Mouse (Mus musculus): Measurements from ENCODE around the gene Fbxl5. TPM values are rescaled to one million over a fixed set of nuclear protein-coding genes. Genes with fewer than 3 reads are reported as not detected.

Fbxl5 gene
- total and polyA plus RNA-seq, 3 experiments: 20.1 to 39.0 (median 32.6) TPM

- H3K36me3 ChIP-seq (ENCODE audit: control insufficient read depth, insufficient read depth, low read length): no peaks in the 10 kb centered on the region
- WGBS: 75% methylated on average over 2 of the region's 2 CpGs
Measured at GRCm38 (mm10) chr5:43826883-43827282, 5.4 kb upstream of the Fbxl5 start.

GRCm38 (mm10) chr5:43824580-43824979, 3.1 kb upstream of the Fbxl5 start:
- H3K27ac ChIP-seq: no peak overlapping the region
- no peaks in the 10 kb centered on the region for H3K79me2 ChIP-seq (replicated peaks; ENCODE audit: control insufficient read depth, insufficient read depth, low read length)
- intact Hi-C loops (cut with DNase I): no loop called here
- H3K4me3 ChIP-seq: no peak overlapping the region
- DNase-seq: peak in 1 of 2 experiments; percentile 29
- no peaks in the 10 kb centered on the region for H3K4me1 ChIP-seq (ENCODE audit: control insufficient read depth, insufficient read depth, low read length)
- whole genome bisulfite sequencing: 85% methylated on average over 3 of the region's 3 CpGs
- H3K36me3 ChIP-seq (ENCODE audit: control insufficient read depth, insufficient read depth, low read length): no peaks in the 10 kb centered on the region
- no peaks in the 10 kb centered on the region for H3K27me3 ChIP-seq (ENCODE audit: control insufficient read depth, insufficient read depth, low read length)
- H3K9ac ChIP-seq (ENCODE audit: low read depth, low read length): no peak overlapping the region
- TF ChIP-seq EP300 (IDR thresholded peaks at IDR 0.05; ENCODE audit: insufficient read depth, low read depth, low read length) (no peak), CTCF (IDR thresholded peaks at IDR 0.05) (no peak), POLR2A (IDR thresholded peaks at IDR 0.05; ENCODE audit: insufficient read depth, low read depth, low read length) (no peak)

More at GRCm38 (mm10) chr5:43826883-43827282, 5.4 kb upstream of the Fbxl5 start:
- TF ChIP-seq POLR2A (IDR thresholded peaks at IDR 0.05; ENCODE audit: insufficient read depth, low read depth, low read length) (no peak), EP300 (IDR thresholded peaks at IDR 0.05; ENCODE audit: insufficient read depth, low read depth, low read length) (no peak), CTCF (IDR thresholded peaks at IDR 0.05) (no peak)
- no peaks in the 10 kb centered on the region for H3K27me3 ChIP-seq (ENCODE audit: control insufficient read depth, insufficient read depth, low read length)
- intact Hi-C loops (cut with DNase I): no loop called here
- no peak overlapping the region for H3K9ac ChIP-seq (ENCODE audit: low read depth, low read length)
- H3K4me3 ChIP-seq: no peak overlapping the region
- H3K27ac ChIP-seq: no peak overlapping the region
- no peaks in the 10 kb centered on the region for H3K4me1 ChIP-seq (ENCODE audit: control insufficient read depth, insufficient read depth, low read length)
- DNase-seq: no peak
- no peaks in the 10 kb centered on the region for H3K79me2 ChIP-seq (replicated peaks; ENCODE audit: control insufficient read depth, insufficient read depth, low read length)

- Histone ChIP-seq H3K4me3 (no peak overlapping the region), H3K36me3 (ENCODE audit: control insufficient read depth, insufficient read depth, low read length) (no peaks in the 10 kb centered on the region), H3K4me1 (ENCODE audit: control insufficient read depth, insufficient read depth, low read length) (no peaks in the 10 kb centered on the region), H3K27me3 (ENCODE audit: control insufficient read depth, insufficient read depth, low read length) (no peaks in the 10 kb centered on the region), H3K9ac (ENCODE audit: low read depth, low read length) (no peak overlapping the region), H3K27ac (no peak overlapping the region), H3K79me2 (replicated peaks; ENCODE audit: control insufficient read depth, insufficient read depth, low read length) (no peaks in the 10 kb centered on the region)
- WGBS: 68% methylated on average over 3 of the region's 3 CpGs
- no peak for DNase-seq
- TF ChIP-seq POLR2A (IDR thresholded peaks at IDR 0.05; ENCODE audit: insufficient read depth, low read depth, low read length) (no peak), EP300 (IDR thresholded peaks at IDR 0.05; ENCODE audit: insufficient read depth, low read depth, low read length) (no peak), CTCF (IDR thresholded peaks at IDR 0.05) (no peak)
- intact Hi-C loops (cut with DNase I): no loop called here
Measured at GRCm38 (mm10) chr5:43822824-43823223, 1.4 kb upstream of the Fbxl5 start.

DNA sequence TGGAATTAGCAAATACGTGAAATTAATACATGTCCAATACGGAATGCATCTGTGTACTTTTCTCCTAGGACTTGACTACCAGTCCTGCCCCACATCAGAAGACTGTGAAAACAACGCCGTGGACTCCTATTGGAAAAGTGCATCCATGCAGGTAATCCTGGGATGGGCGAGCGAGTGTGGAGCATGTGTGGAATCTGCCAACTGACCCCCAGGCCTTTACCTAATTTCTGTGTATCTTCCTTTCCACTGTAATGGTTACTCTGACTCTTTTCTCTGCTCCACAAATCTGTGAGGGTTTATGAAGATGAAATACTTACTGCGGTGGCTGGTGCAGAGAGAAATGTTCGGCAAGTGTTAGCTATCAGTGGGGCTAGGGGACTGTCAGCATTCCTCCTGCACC, 761 bp upstream of the Fbxl5 start:
- H3K4me3 ChIP-seq: no peak overlapping the region
- no peaks in the 10 kb centered on the region for H3K4me1 ChIP-seq (ENCODE audit: control insufficient read depth, insufficient read depth, low read length)
- intact Hi-C loops (cut with DNase I): no loop called here
- no peak overlapping the region for H3K27ac ChIP-seq
- H3K9ac ChIP-seq (ENCODE audit: low read depth, low read length): no peak overlapping the region
- 93% methylated on average over 8 of the region's 8 CpGs for WGBS
- H3K36me3 ChIP-seq (ENCODE audit: control insufficient read depth, insufficient read depth, low read length): no peaks in the 10 kb centered on the region
- no peak for DNase-seq
- TF ChIP-seq POLR2A (IDR thresholded peaks at IDR 0.05; ENCODE audit: insufficient read depth, low read depth, low read length) (no peak), CTCF (IDR thresholded peaks at IDR 0.05) (no peak), EP300 (IDR thresholded peaks at IDR 0.05; ENCODE audit: insufficient read depth, low read depth, low read length) (no peak)
- no peaks in the 10 kb centered on the region for H3K79me2 ChIP-seq (replicated peaks; ENCODE audit: control insufficient read depth, insufficient read depth, low read length)
- H3K27me3 ChIP-seq (ENCODE audit: control insufficient read depth, insufficient read depth, low read length): no peaks in the 10 kb centered on the region

DNA sequence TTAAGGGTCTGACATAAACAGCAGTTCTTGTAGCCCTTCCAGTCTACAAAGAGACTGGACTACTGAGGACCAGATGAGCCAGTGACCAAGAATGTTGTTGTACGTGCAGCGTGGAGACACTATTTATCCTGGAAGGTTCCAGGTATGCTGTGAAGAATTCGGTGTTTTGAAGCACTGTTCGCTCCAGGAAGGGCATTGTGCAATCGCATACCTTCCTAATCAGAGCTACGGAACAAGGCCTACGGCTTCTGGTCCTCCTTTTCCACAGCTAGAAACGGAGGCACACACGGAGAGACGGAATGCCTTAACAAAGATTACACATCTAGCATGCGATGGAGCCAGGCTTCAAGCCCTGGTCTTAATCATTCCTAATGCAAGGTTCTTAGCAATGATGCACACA, 653 bp downstream of the Fbxl5 start:
- H3K27me3 ChIP-seq (ENCODE audit: control insufficient read depth, insufficient read depth, low read length): no peaks in the 10 kb centered on the region
- WGBS: 52% methylated on average over 11 of the region's 11 CpGs
- no peaks in the 10 kb centered on the region for H3K36me3 ChIP-seq (ENCODE audit: control insufficient read depth, insufficient read depth, low read length)
- DNase-seq: no peak
- no peak overlapping the region for H3K9ac ChIP-seq (ENCODE audit: low read depth, low read length)
- H3K4me1 ChIP-seq (ENCODE audit: control insufficient read depth, insufficient read depth, low read length): no peaks in the 10 kb centered on the region
- intact Hi-C loops (cut with DNase I): no loop called here
- H3K79me2 ChIP-seq (replicated peaks; ENCODE audit: control insufficient read depth, insufficient read depth, low read length): no peaks in the 10 kb centered on the region
- H3K27ac ChIP-seq: no peak overlapping the region
- TF ChIP-seq EP300 (IDR thresholded peaks at IDR 0.05; ENCODE audit: insufficient read depth, low read depth, low read length) (no peak), POLR2A (IDR thresholded peaks at IDR 0.05; ENCODE audit: insufficient read depth, low read depth, low read length) (no peak), CTCF (IDR thresholded peaks at IDR 0.05) (no peak)
- H3K4me3 ChIP-seq: no peak overlapping the region

- H3K27me3 ChIP-seq (ENCODE audit: control insufficient read depth, insufficient read depth, low read length): no peaks in the 10 kb centered on the region
- no peaks in the 10 kb centered on the region for H3K36me3 ChIP-seq (ENCODE audit: control insufficient read depth, insufficient read depth, low read length)
- no peak within 1 kb of the TSS for H3K4me3 ChIP-seq
- no peak for TF ChIP-seq CTCF (IDR thresholded peaks at IDR 0.05)
- TF ChIP-seq EP300 (IDR thresholded peaks at IDR 0.05; ENCODE audit: insufficient read depth, low read depth, low read length): no peak
- TF ChIP-seq POLR2A (IDR thresholded peaks at IDR 0.05; ENCODE audit: insufficient read depth, low read depth, low read length): no peak
- H3K4me1 ChIP-seq (ENCODE audit: control insufficient read depth, insufficient read depth, low read length): no peaks in the 10 kb centered on the region
- no peak within 1 kb of the TSS for H3K9ac ChIP-seq (ENCODE audit: low read depth, low read length)
- no peak within 1 kb of the TSS for H3K27ac ChIP-seq
- peak in 1 of 2 experiments; percentile 27 for DNase-seq
- intact Hi-C loops (cut with DNase I): no loop called here
- no peaks in the 10 kb centered on the region for H3K79me2 ChIP-seq (replicated peaks; ENCODE audit: control insufficient read depth, insufficient read depth, low read length)
- WGBS: 44% methylated on average over 12 of the region's 12 CpGs
Measured at GRCm38 (mm10) chr5:43818695-43819094, 2.7 kb downstream of the Fbxl5 start, which contains the start of gene Bst1. Gene Bst1, plus strand, starts transcription at chr5:43818885.
